Mouse (Mus musculus) kidney, adult 2 months (tissue): ENCODE results near the gene Reep1.

Experiments used
- CTCF ChIP-seq: fragments of 200-500 bp; conservative IDR thresholded peaks from 2 replicates; pipeline ENCODE4 v1.5.1; 2011; ENCODE audit warnings: low read depth, mild to moderate bottlenecking, control low read depth, low read length, moderate library complexity, mixed read lengths; ENCODE audit not compliant: insufficient read depth, insufficient read length
- POLR2A ChIP-seq: fragments of 200-500 bp; IDR thresholded peaks from one replicate; pipeline ENCODE4 v1.6.1; 2011; ENCODE audit warnings: low read depth, low read length, control low read depth

DNA sequence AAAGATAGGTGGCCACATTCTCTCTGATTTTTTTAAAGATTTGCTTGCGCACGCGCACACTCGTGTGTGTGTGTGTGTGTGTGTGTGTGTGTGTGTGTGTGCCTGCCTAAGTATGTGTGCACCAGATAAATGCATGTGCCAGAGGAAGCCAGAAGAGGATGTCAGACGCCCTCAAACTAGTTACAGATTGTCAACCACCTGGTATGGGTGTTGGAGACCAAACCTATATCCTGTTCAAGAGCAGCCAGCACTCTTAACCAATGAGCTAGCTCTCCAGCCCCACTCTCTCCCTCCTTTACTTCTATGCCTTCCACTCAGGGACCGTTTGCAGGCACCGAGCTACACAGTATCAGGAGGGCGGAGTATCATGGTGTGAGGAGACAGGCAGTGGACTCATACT, 39.5 kb downstream of the Reep1 start:
- TF ChIP-seq CTCF (no peak), POLR2A (no peak)
